Mouse (Mus musculus) spleen, adult 2 months (tissue): Measurements from ENCODE around the gene Ccdc153.

ENCODE experiments used
- CTCF ChIP-seq: fragments of 200-500 bp; IDR thresholded peaks from 2 replicates; pipeline ENCODE4 v1.5.1; 2011; ENCODE audit warnings: mild to moderate bottlenecking, inconsistent platforms; ENCODE audit not compliant: insufficient read depth, insufficient read length, insufficient replicate concordance; ENCODE audit errors: extremely low read depth
- POLR2A ChIP-seq: fragments of 200-500 bp; IDR thresholded peaks from 2 replicates; pipeline ENCODE4 v1.6.1; 2011; ENCODE audit warnings: low read depth, low read length, inconsistent platforms

DNA sequence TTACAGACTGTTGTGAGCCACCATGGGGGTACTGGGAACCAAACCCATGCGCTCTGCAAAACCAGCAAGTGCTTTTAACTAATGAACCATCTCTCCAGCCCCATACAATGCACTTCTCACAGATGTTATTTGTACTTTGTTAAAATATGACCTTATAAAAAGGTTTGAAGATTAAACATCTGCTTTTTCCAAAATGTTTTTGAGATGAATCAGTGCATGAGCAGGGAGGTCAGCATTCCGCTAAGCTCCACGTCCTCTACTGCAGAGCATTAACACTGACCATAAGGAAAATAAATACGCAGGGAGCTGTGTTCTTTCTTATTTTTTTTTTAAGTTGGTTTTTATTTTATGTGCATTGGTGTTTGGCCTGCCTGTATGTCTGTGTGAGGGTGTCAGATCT is 28.1 kb upstream of the Ccdc153 start:
- no peak for TF ChIP-seq CTCF
- TF ChIP-seq POLR2A: no peak
